Mouse (Mus musculus) layer of hippocampus, adult 2 months (tissue): ENCODE results near the gene Spag7. TPM values are rescaled to one million over a fixed set of nuclear protein-coding genes. Genes with fewer than 3 reads are reported as not detected.

Experiments used
- DNase-seq, 2 experiments: peaks; one replicate each; pipeline ENCODE4 v3.0.0; 2022; ENCODE audit warnings: low spot score in 2 of 2
- H3K27ac ChIP-seq: fragments of 200-600 bp; 2 replicates; pipeline ENCODE4 v1.8.1; 2022
- H3K4me3 ChIP-seq: fragments of 200-600 bp; 2 replicates; pipeline ENCODE4 v1.8.1; 2022; ENCODE audit warnings: mild to moderate bottlenecking
- CTCF ChIP-seq: fragments of 200-600 bp; conservative IDR thresholded peaks from 2 replicates; pipeline ENCODE4 v1.8.1; 2022; ENCODE audit warnings: antibody characterized with exemption, mild to moderate bottlenecking, moderate library complexity
- total RNA-seq, 2 experiments: library from RNA; stranded (reverse); gene quantifications; 2 replicates each; pipeline ENCODE4 v1.2.3; 2021

The Spag7 gene
- total RNA-seq, 2 experiments from 2014 or later: 50.8 to 54.7 TPM

DNA sequence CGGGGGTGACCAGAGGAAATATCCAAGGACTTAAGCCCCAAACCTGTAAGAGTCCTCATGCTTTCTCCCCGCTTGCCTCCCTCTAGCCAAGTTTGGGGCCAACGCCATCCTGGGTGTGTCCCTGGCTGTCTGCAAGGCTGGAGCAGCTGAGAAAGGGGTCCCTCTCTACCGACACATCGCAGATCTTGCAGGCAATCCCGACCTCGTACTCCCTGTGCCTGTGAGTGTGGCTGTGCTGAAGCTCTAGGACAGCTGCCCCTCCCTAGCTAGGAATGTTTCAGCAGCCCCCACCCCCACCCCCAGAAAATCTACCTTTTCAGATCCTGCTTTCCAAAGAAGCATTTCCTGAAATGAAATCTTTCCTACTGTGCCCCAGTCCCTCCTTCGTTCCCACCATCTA is 10.3 kb downstream of the Spag7 start:
- Histone ChIP-seq H3K4me3 (no peak overlapping the region), H3K27ac (no peak overlapping the region)
- TF ChIP-seq CTCF: no peak
- no peak for DNase-seq

DNA sequence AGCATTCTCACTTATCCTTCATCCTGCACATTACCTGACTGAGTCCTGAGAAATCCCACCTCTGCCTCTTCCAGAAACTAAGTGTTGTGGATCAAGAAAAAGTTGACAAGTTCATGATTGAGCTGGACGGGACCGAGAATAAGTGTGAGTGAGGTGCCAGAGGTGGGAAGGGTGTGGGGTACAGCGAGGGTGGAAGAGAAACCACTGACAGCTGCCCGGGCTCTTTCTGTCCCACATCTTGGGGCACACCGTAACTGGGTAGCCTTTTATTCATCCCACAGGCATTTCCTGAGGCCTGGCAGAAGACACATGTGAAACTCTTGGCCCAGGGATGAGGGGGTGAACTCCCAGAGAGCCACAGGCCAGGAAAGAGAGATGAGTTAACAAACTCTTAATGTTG is 10.7 kb downstream of the Spag7 start:
- no peak overlapping the region for H3K27ac ChIP-seq
- TF ChIP-seq CTCF: no peak
- DNase-seq: no peak
- H3K4me3 ChIP-seq: no peak overlapping the region

DNA sequence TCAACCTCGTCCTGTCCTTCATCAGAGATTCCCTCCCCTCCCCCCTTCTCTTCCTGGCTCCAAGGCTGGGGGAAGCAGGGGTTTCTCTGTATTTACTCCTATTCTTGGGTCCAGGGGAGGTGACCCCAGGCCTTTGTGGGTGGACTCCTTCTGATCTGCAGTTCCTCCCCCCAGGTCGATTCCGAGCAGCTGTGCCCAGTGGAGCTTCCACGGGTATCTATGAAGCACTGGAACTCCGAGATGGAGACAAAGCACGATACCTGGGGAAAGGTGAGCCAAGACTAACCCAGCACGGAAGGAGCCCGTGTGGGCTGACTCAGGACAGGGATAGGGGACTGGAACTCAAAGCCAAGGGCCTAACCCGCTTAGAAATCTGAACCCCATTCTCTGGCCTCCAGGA is 11.2 kb downstream of the Spag7 start:
- no peak for DNase-seq
- no peak overlapping the region for H3K4me3 ChIP-seq
- H3K27ac ChIP-seq: no peak overlapping the region
- no peak for TF ChIP-seq CTCF

DNA sequence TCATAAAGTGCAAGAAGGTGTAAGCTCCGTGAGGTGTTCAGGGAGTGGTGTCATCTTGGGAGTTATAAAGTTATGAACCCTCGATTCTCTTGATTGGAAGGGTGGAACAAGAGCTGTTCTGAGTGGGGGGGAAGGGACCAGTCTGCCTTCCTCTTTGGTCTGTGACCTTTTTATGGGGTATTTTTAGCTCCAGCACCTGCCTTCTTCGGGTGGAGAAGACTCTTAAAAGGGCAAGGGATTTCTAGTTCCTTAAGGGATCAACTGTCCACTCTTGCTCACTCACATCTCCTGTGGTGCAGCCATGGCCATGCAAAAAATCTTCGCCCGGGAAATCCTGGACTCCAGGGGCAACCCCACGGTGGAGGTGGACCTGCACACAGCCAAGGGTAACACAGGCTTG is 11.6 kb downstream of the Spag7 start:
- no peak for DNase-seq
- Histone ChIP-seq H3K27ac (no peak overlapping the region), H3K4me3 (no peak overlapping the region)
- TF ChIP-seq CTCF: no peak

DNA sequence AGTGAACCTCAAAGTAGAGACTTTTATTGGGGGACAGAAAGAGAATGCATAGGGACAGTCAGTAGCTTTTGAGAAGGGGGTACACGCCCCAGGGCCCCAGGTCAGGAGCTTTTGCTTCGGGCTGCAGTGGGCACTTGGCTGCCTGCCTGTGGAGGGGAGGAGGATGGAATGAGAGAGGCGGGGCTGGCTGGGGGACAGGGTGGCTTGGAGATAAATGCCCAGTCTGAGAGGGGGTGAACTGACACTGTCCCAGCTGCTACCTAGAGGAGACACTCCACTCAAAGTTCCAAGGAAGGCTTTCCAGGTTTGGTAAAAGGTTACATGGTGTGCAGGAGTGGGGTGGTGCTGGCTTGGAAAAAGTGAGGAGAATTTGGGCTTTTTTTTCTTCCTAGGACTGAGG is 12.3 kb downstream of the Spag7 start, which contains the start of gene Eno3:
Gene Eno3, plus strand, starts transcription at position 239 of the 400 bp plus-strand sequence.
- no peak for TF ChIP-seq CTCF
- H3K27ac ChIP-seq: peak within 1 kb of the TSS; percentile 98
- DNase-seq: no peak
- H3K4me3 ChIP-seq: peak within 1 kb of the TSS; percentile 100

DNA sequence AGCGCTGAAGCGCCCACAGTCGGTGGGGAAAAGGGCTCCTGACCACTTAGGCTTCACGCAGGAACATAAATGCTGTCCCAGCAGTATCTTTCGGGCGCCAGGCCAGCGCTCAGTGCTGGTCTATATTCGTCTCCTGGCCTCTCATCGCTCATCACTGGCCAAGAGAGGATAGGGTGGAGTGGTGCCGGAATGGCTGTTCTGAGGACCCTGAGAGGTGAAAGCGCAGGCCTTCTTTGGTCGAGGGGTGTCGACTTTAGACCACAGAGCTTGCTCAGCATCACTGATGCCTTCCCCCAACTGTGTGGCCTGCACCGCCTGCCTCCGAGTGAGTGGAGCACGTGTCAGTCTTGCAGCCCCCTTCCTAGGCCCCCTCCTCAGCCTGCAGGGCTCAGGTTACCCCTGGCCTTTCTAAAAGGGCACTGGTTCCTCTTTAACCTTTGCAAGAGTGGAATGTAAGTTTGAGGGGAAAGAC is 12.7 kb downstream of the Spag7 start:
- no peak for DNase-seq
- Histone ChIP-seq H3K27ac (peak overlapping the region; percentile 98; the same call in 1 of the 2 replicates), H3K4me3 (peak overlapping the region; percentile 100)
- no peak for TF ChIP-seq CTCF

DNA sequence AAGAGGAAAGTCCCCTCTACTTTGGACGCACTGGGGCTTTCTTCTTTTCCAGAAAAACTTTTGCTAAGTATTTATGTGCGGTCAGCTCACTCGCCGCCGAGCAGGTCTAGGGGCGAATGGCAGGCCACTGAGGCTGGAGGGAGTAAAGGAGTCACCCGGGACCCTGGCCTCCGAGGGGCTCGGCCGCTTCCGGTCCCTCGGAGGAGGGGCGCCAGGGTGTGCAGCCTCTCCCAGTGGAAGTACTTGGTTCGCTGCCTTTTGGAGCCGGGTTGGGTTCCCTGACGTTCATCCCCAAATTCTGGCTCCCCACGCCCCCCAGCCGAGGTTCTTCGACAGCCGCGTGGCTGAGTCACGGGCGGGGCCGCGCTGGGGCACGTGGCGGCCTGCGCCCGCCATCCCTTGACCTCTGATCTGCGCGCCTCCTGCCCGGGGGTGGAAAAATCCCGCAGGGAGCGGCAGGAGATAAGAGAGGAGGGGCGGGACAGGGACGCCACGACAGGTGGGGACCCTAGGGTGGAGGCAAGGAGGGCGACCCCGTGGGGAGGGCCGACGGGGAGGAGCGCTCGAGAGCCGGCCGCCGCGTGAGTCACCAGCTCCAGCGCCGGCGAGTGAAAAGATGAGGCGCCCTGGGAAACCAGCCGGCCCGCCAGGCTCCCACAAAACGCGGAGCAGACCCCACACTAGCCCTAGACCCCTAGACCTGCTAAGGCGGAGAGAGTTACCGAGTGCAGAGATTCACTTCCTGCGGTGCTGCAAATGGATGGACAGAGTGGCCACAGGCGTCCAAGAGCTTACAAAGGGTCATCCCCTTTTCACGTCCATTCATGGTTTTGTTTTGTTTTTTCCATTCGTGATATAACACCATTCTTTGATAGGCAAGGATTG is 13.4 kb downstream of the Spag7 start:
- DNase-seq: no peak
- peak overlapping the region; percentile 100 for H3K4me3 ChIP-seq
- TF ChIP-seq CTCF: no peak
- peak overlapping the region; percentile 98 for H3K27ac ChIP-seq

DNA sequence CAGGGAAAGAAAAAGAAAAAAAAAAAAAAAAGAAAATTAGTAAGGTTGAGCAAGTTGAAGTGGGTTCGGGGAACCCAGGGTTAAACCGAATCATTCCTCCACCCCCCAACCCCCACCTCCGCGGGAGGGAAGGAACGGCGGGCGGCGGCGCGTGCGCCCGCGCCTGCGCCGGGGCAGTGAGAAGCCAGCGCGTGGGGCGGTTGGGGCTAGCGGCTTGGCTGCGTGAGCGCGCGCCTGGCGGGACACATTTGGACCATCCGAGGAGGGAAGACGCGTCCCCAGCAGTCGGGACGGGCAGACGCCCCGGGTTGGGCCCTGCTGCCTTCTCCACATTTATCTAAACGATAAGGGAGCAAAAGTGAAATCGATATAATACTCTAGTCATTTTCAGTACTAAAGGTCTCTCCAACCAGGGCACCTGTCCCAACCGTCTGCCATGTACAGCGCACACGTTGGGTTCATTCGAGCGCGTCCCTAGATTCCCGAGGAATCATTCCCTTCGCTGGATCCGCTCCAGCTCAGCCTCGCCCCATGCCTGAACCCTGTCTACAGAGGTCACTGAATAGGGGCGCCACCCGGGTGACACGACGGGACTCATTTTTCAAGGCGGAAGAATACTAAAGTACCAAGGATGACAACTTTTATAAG is 14.2 kb downstream of the Spag7 start:
- DNase-seq: peak in 1 of 2 experiments; percentile 74
- H3K27ac ChIP-seq: peak overlapping the region; percentile 98
- TF ChIP-seq CTCF: no peak

DNA sequence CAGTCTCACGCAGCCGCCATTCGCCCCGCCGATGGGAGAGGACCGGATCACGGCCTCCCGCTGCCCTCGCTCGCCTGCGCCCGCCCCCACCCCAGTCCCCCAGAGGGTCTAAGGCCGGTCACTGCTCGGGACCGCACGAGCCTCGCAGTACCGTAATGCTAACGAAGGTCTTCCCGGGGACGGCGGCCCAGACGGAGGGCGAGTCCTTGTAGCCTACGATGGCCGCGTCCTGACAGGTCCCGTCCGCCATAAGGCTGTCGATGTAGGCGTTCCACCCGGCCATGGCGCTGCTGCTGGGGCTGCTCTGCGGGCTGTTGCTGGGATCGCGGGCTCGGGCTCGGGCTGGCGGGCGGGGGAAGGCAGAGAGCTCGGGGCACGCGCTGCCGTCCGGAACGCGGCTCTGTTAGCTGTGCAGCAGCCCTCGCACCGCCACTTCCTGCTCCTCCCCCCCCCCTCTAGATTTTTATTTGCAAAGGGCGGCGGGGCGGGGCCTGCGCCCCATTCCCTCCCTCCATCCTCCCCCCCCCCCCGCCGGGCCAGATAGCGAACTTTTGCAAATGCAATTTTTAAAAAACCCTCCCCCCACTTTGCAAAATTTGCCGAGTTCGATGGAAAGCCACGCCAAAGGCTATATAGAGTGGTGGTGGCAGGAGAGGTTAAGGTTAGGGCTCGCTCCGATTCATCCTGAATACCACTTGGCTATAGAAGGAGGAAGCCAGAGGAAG is 14.9 kb downstream of the Spag7 start, which contains the start of gene Pfn1:
Gene Pfn1, minus strand, starts transcription at position 447 of the 725 bp plus-strand sequence.
- TF ChIP-seq CTCF: no peak
- DNase-seq: peak; percentile 59 to 63
- Histone ChIP-seq H3K4me3 (peak within 1 kb of the TSS; percentile 100), H3K27ac (peak within 1 kb of the TSS; percentile 98)

More for the DNA sequence above, 14.2 kb downstream of the Spag7 start:
- H3K4me3 ChIP-seq: peak overlapping the region; percentile 100

DNA sequence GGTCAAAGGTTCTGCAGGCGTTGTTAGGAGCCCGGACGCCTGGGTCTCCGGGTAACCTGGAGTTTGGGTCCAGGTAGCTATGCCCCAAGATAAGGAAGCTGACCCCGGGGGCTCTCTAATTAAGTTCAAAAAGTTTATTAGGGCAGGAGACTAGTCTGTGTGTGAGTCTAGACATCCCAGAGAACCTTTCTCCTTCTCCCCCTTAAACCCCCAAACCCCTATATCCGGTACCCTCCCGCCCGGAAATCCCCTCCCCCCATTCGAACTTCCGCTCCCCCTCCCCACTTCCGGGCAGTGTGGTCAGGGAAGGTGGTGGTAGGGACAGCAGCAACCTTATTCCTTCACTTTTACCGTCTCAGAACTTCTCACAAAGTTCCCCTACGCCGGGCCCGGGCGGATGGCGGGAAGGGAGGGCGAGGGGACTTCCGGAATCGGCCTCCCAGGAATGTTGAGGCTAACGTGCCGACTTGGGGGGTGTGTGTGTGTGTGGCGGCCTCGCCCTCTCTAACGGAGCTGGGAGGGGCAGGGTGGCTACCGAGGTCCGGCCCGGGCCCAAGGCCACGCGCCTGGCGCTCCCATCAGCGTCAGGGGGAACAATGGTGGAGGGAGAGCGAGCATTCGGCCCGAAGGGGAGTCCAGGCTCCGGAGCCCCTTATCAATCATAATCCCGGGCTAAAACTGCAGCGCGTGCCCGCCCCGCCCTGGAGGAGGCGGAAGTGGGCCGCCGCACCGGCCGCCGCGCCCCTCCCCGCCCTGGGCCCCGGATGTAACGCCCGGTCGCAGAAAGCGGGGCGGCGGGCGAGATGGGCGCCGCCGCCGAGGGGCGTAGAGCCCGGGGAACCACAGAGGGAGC is 15.6 kb downstream of the Spag7 start:
- Histone ChIP-seq H3K27ac (peak overlapping the region; percentile 98), H3K4me3 (peak overlapping the region; percentile 100)
- TF ChIP-seq CTCF: no peak
- DNase-seq: peak in 1 of 2 experiments; percentile 50

DNA sequence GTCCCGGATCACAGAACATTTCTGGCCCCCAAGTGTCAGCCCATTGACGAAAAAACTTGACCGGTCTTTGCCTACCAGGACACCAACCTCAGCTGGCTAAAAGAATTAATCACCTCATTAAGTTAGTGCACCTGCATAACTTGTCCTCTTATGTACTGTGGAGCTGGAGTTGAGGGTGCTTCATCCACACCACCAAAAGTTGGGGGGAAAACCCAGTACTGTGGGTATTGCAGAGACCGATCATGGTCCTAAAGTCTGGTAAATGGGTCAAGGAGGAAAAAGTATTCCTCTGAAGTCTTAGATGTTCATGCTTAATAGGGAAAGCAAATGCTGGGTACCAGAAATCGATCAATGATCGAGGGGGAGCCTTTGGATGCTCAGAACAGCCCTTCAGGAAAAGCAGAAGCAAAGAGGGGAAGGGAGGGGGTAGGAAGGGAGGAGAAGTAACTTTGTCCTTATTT is 16.3 kb downstream of the Spag7 start:
- DNase-seq: no peak
- H3K4me3 ChIP-seq: peak overlapping the region; percentile 100
- TF ChIP-seq CTCF: no peak
- H3K27ac ChIP-seq: peak overlapping the region; percentile 98; the same call in 1 of the 2 replicates
